Mouse (Mus musculus) hindbrain, embryonic 13.5 days (tissue): ENCODE measurements at regions not wholly inside any gene's neighbourhood (a gene's known extent, or its start where the extent isn't known, plus 50 kb on each side); places are given as distances from the start of the nearest gene placed in this dataset.

Experiments
- ATAC-seq: fragments of 200-750 bp; cut with Nextera tagmentation; 2 replicates; pipeline ENCODE4 v1.8.0; 2017; ENCODE audit warnings: moderate TSS enrichment; ENCODE audit not compliant: low FRiP score
- H3K27ac ChIP-seq: fragments of 300-500 bp; sonication (generic); 2 replicates; pipeline ENCODE4 v1.5.1; 2015; ENCODE audit warnings: inconsistent platforms, mild to moderate bottlenecking, moderate library complexity
- H3K27me3 ChIP-seq: fragments of 300-500 bp; sonication (generic); 2 replicates; pipeline ENCODE4 v1.6.1; 2015; ENCODE audit warnings: mild to moderate bottlenecking, inconsistent platforms
- H3K36me3 ChIP-seq: fragments of 300-500 bp; sonication (generic); 2 replicates; pipeline ENCODE4 v1.6.1; 2015; ENCODE audit warnings: mild to moderate bottlenecking, inconsistent platforms
- H3K4me1 ChIP-seq: fragments of 300-500 bp; sonication (generic); replicated peaks from 2 replicates; pipeline ENCODE4 v1.6.1; 2015; ENCODE audit warnings: inconsistent platforms
- H3K4me2 ChIP-seq: fragments of 300-500 bp; sonication (generic); 2 replicates; pipeline ENCODE4 v1.6.1; 2015; ENCODE audit warnings: inconsistent platforms, mild to moderate bottlenecking, moderate library complexity
- H3K4me3 ChIP-seq: fragments of 300-500 bp; sonication (generic); 2 replicates; pipeline ENCODE4 v1.5.1; 2015; ENCODE audit warnings: mild to moderate bottlenecking, inconsistent platforms
- H3K9ac ChIP-seq: fragments of 300-500 bp; sonication (generic); 2 replicates; pipeline ENCODE4 v1.6.1; 2015; ENCODE audit warnings: mild to moderate bottlenecking, inconsistent platforms
- H3K9me3 ChIP-seq: fragments of 300-500 bp; sonication (generic); 2 replicates; pipeline ENCODE4 v1.6.1; 2016; ENCODE audit warnings: inconsistent platforms
- WGBS: fragments of 180-500 bp; shearing (Covaris S2); methylation state at CpG from one replicate; pipeline ENCODE4 v1.1.7; 2015; 5-methylcytosine and 5-hydroxymethylcytosine counted together

- no peaks in the 10 kb centered on the region for H3K4me1 ChIP-seq
- H3K36me3 ChIP-seq = no peaks in the 10 kb centered on the region
- no peaks in the 10 kb centered on the region for H3K9me3 ChIP-seq
- H3K4me3 ChIP-seq = no peak overlapping the region
- H3K4me2 ChIP-seq = no peak overlapping the region
- no peak overlapping the region for H3K9ac ChIP-seq
- H3K27me3 ChIP-seq = no peaks in the 10 kb centered on the region
- H3K27ac ChIP-seq = no peak overlapping the region
- 42% methylated on average over 1 of the region's 1 CpGs for WGBS
- ATAC-seq = no peak
These were observed 82.9 kb downstream of the Postn start for GRCm38 (mm10) chr3:54443791-54444190.

- no peak for ATAC-seq
These were observed 86.0 kb downstream of the Postn start for GRCm38 (mm10) chr3:54446889-54447288.

GRCm38 (mm10) chr3:54457416-54457815, 96.5 kb downstream of the Postn start:
- Histone ChIP-seq H3K4me2 (no peak overlapping the region), H3K27ac (no peak overlapping the region), H3K4me3 (no peak overlapping the region), H3K4me1 (no peaks in the 10 kb centered on the region), H3K27me3 (no peaks in the 10 kb centered on the region), H3K36me3 (no peaks in the 10 kb centered on the region), H3K9me3 (no peaks in the 10 kb centered on the region), H3K9ac (no peak overlapping the region)
- ATAC-seq = no peak
- 89% methylated on average over 2 of the region's 2 CpGs for WGBS

More at GRCm38 (mm10) chr3:54446889-54447288, 86.0 kb downstream of the Postn start:
- H3K9ac ChIP-seq = no peak overlapping the region
- no peak overlapping the region for H3K27ac ChIP-seq
- no peak overlapping the region for H3K4me2 ChIP-seq
- 28% methylated on average over 3 of the region's 3 CpGs for WGBS
- no peaks in the 10 kb centered on the region for H3K9me3 ChIP-seq
- H3K4me1 ChIP-seq = no peaks in the 10 kb centered on the region
- H3K27me3 ChIP-seq = no peaks in the 10 kb centered on the region
- no peak overlapping the region for H3K4me3 ChIP-seq
- no peaks in the 10 kb centered on the region for H3K36me3 ChIP-seq

GRCm38 (mm10) chr3:54461366-54461765, 100.5 kb downstream of the Postn start:
- WGBS = 94% methylated on average over 6 of the region's 6 CpGs
- ATAC-seq = no peak

GRCm38 (mm10) chr3:54466097-54466496, 105.2 kb downstream of the Postn start:
- no peaks in the 10 kb centered on the region for H3K9me3 ChIP-seq
- no peak overlapping the region for H3K27ac ChIP-seq
- H3K4me1 ChIP-seq = no peaks in the 10 kb centered on the region
- H3K9ac ChIP-seq = no peak overlapping the region
- no peak overlapping the region for H3K4me3 ChIP-seq
- H3K4me2 ChIP-seq = no peak overlapping the region
- no peaks in the 10 kb centered on the region for H3K36me3 ChIP-seq
- no peak for ATAC-seq
- H3K27me3 ChIP-seq = no peaks in the 10 kb centered on the region

More at GRCm38 (mm10) chr3:54461366-54461765, 100.5 kb downstream of the Postn start:
- Histone ChIP-seq H3K36me3 (no peaks in the 10 kb centered on the region), H3K27ac (no peak overlapping the region), H3K27me3 (no peaks in the 10 kb centered on the region), H3K4me1 (no peaks in the 10 kb centered on the region), H3K9ac (no peak overlapping the region), H3K4me2 (no peak overlapping the region), H3K4me3 (no peak overlapping the region), H3K9me3 (no peaks in the 10 kb centered on the region)

GRCm38 (mm10) chr3:54474209-54474608, 113.3 kb downstream of the Postn start:
- 83% methylated on average over 6 of the region's 6 CpGs for WGBS

GRCm38 (mm10) chr3:54475879-54476278, 115.0 kb downstream of the Postn start:
- no peaks in the 10 kb centered on the region for H3K4me1 ChIP-seq
- no peak overlapping the region for H3K27ac ChIP-seq
- H3K9ac ChIP-seq = no peak overlapping the region
- H3K27me3 ChIP-seq = no peaks in the 10 kb centered on the region
- no peaks in the 10 kb centered on the region for H3K36me3 ChIP-seq
- H3K4me3 ChIP-seq = no peak overlapping the region
- no peaks in the 10 kb centered on the region for H3K9me3 ChIP-seq
- ATAC-seq = no peak
- no peak overlapping the region for H3K4me2 ChIP-seq
- WGBS = 84% methylated on average over 3 of the region's 3 CpGs

More at GRCm38 (mm10) chr3:54474209-54474608, 113.3 kb downstream of the Postn start:
- Histone ChIP-seq H3K4me1 (no peaks in the 10 kb centered on the region), H3K4me3 (no peak overlapping the region), H3K9me3 (no peaks in the 10 kb centered on the region), H3K9ac (no peak overlapping the region), H3K27ac (no peak overlapping the region), H3K27me3 (no peaks in the 10 kb centered on the region), H3K36me3 (no peaks in the 10 kb centered on the region), H3K4me2 (no peak overlapping the region)
- ATAC-seq = no peak

GRCm38 (mm10) chr3:54477986-54478385, 117.1 kb downstream of the Postn start:
- WGBS = 87% methylated on average over 4 of the region's 4 CpGs
- no peak for ATAC-seq

GRCm38 (mm10) chr3:54480251-54480650, 119.3 kb downstream of the Postn start:
- H3K9ac ChIP-seq = no peak overlapping the region
- H3K36me3 ChIP-seq = no peaks in the 10 kb centered on the region
- H3K9me3 ChIP-seq = no peaks in the 10 kb centered on the region
- no peak overlapping the region for H3K27ac ChIP-seq
- no peak overlapping the region for H3K4me3 ChIP-seq
- WGBS = 90% methylated on average over 6 of the region's 6 CpGs
- no peaks in the 10 kb centered on the region for H3K4me1 ChIP-seq
- H3K27me3 ChIP-seq = no peaks in the 10 kb centered on the region
- ATAC-seq = no peak
- H3K4me2 ChIP-seq = no peak overlapping the region

More at GRCm38 (mm10) chr3:54477986-54478385, 117.1 kb downstream of the Postn start:
- Histone ChIP-seq H3K27ac (no peak overlapping the region), H3K9ac (no peak overlapping the region), H3K27me3 (no peaks in the 10 kb centered on the region), H3K9me3 (no peaks in the 10 kb centered on the region), H3K4me2 (no peak overlapping the region), H3K36me3 (no peaks in the 10 kb centered on the region), H3K4me3 (no peak overlapping the region), H3K4me1 (no peaks in the 10 kb centered on the region)

- Histone ChIP-seq H3K9me3 (no peaks in the 10 kb centered on the region), H3K27ac (no peak overlapping the region), H3K9ac (no peak overlapping the region), H3K4me2 (no peak overlapping the region), H3K4me3 (no peak overlapping the region), H3K36me3 (no peaks in the 10 kb centered on the region), H3K27me3 (no peaks in the 10 kb centered on the region), H3K4me1 (no peaks in the 10 kb centered on the region)
- ATAC-seq = no peak
- WGBS = 95% methylated on average over 2 of the region's 2 CpGs
These were observed 126.4 kb downstream of the Postn start for GRCm38 (mm10) chr3:54487346-54487745.

- H3K4me3 ChIP-seq = no peak overlapping the region
- no peak overlapping the region for H3K27ac ChIP-seq
- no peak overlapping the region for H3K9ac ChIP-seq
- no peak for ATAC-seq
- H3K9me3 ChIP-seq = no peaks in the 10 kb centered on the region
- no peaks in the 10 kb centered on the region for H3K27me3 ChIP-seq
- no peaks in the 10 kb centered on the region for H3K4me1 ChIP-seq
- no peaks in the 10 kb centered on the region for H3K36me3 ChIP-seq
- H3K4me2 ChIP-seq = no peak overlapping the region
- WGBS = 72% methylated on average over 4 of the region's 4 CpGs
These were observed 126.9 kb downstream of the Postn start for GRCm38 (mm10) chr3:54487844-54488243.

GRCm38 (mm10) chr3:54490249-54490900, 129.5 kb downstream of the Postn start:
- H3K9me3 ChIP-seq = no peaks in the 10 kb centered on the region
- no peaks in the 10 kb centered on the region for H3K4me1 ChIP-seq
- H3K27ac ChIP-seq = no peak overlapping the region
- WGBS = 84% methylated on average over 5 of the region's 5 CpGs
- no peaks in the 10 kb centered on the region for H3K36me3 ChIP-seq
- ATAC-seq = no peak
- H3K27me3 ChIP-seq = no peaks in the 10 kb centered on the region
- H3K9ac ChIP-seq = no peak overlapping the region
- no peak overlapping the region for H3K4me2 ChIP-seq
- no peak overlapping the region for H3K4me3 ChIP-seq

- no peaks in the 10 kb centered on the region for H3K27me3 ChIP-seq
These were observed 132.7 kb downstream of the Postn start for GRCm38 (mm10) chr3:54493567-54493966.

More at GRCm38 (mm10) chr3:54493567-54493966, 132.7 kb downstream of the Postn start:
- H3K4me2 ChIP-seq = no peak overlapping the region
- no peaks in the 10 kb centered on the region for H3K4me1 ChIP-seq
- H3K9me3 ChIP-seq = no peaks in the 10 kb centered on the region
- no peak overlapping the region for H3K27ac ChIP-seq
- no peak overlapping the region for H3K9ac ChIP-seq
- no peak for ATAC-seq
- no peaks in the 10 kb centered on the region for H3K36me3 ChIP-seq
- no peak overlapping the region for H3K4me3 ChIP-seq
- WGBS = 86% methylated on average over 3 of the region's 3 CpGs
